Mouse (Mus musculus) CH12F3 (cell line): ENCODE results near the gene Dvl1.

Experiments used
- in situ Hi-C: fragments of 300-500 bp; cut with MboI; formaldehyde crosslinking; loops from 2 replicates; pipeline ENCODE4 v1.14.3; 2020; ENCODE audit warnings: low sequenced_read_pairs

The Dvl1 gene

GRCm38 (mm10) chr4:155905634-155906033, 58.4 kb downstream of the Dvl1 start:
- in situ Hi-C loops = no loop called here

- in situ Hi-C loops = no loop called here
These were observed 58.9 kb downstream of the Dvl1 start for GRCm38 (mm10) chr4:155906125-155906524.

- in situ Hi-C loops = no loop called here
These were observed 59.8 kb downstream of the Dvl1 start for GRCm38 (mm10) chr4:155907003-155907402.

GRCm38 (mm10) chr4:155908281-155908680, 61.1 kb downstream of the Dvl1 start:
- in situ Hi-C loops = no loop called here

- in situ Hi-C loops = no loop called here
These were observed 61.5 kb downstream of the Dvl1 start for GRCm38 (mm10) chr4:155908751-155909150.
